Mouse (Mus musculus) kidney, embryonic 15.5 days (tissue): Measurements from ENCODE around the gene Ptger3. TPM values are rescaled to one million over a fixed set of nuclear protein-coding genes. Genes with fewer than 3 reads are reported as not detected.

Experiments
- ATAC-seq: fragments of 200-750 bp; cut with Nextera tagmentation; replicated peaks from 2 replicates; pipeline ENCODE4 v1.8.0; 2017; ENCODE audit warnings: moderate TSS enrichment; ENCODE audit not compliant: low FRiP score
- H3K27ac ChIP-seq: fragments of 300-500 bp; sonication (generic); 2 replicates; pipeline ENCODE4 v1.5.1; 2015; ENCODE audit warnings: mild to moderate bottlenecking, inconsistent platforms
- H3K27me3 ChIP-seq: fragments of 300-500 bp; sonication (generic); 2 replicates; pipeline ENCODE4 v1.6.1; 2015; ENCODE audit warnings: inconsistent platforms
- H3K36me3 ChIP-seq: fragments of 300-500 bp; sonication (generic); 2 replicates; pipeline ENCODE4 v1.6.1; 2015; ENCODE audit warnings: inconsistent platforms
- H3K4me1 ChIP-seq: fragments of 300-500 bp; sonication (generic); 2 replicates; pipeline ENCODE4 v1.6.1; 2015; ENCODE audit warnings: inconsistent platforms
- H3K4me2 ChIP-seq: fragments of 300-500 bp; sonication (generic); 2 replicates; pipeline ENCODE4 v1.6.1; 2015; ENCODE audit warnings: moderate library complexity, mild to moderate bottlenecking, inconsistent platforms
- H3K4me3 ChIP-seq: fragments of 300-500 bp; sonication (generic); replicated peaks from 2 replicates; pipeline ENCODE4 v1.5.1; 2015; ENCODE audit warnings: mild to moderate bottlenecking, inconsistent platforms
- H3K9ac ChIP-seq: fragments of 300-500 bp; sonication (generic); 2 replicates; pipeline ENCODE4 v1.6.1; 2015; ENCODE audit warnings: mild to moderate bottlenecking, inconsistent platforms
- H3K9me3 ChIP-seq: fragments of 300-500 bp; sonication (generic); replicated peaks from 2 replicates; pipeline ENCODE4 v1.6.1; 2016; ENCODE audit warnings: inconsistent platforms
- WGBS: fragments of 180-500 bp; shearing (Covaris S2); methylation state at CpG from one replicate; pipeline ENCODE4 v1.1.7; 2015; ENCODE audit warnings: mixed read lengths; 5-methylcytosine and 5-hydroxymethylcytosine counted together
- polyA plus RNA-seq: library from polyadenylated mRNA; unstranded; fragments of >200 nt; fragmentation: Nextera tagmentation; extraction: Ambion mirVana; gene quantifications from 2 replicates; pipeline ENCODE4 v1.2.1, GENCODE M21; 2015

Ptger3 gene
- polyA plus RNA-seq, 1 experiment from 2014 or later: 7.2 TPM

- Histone ChIP-seq H3K36me3 (no peaks in the 10 kb centered on the region), H3K27me3 (no peaks in the 10 kb centered on the region), H3K9ac (no peak overlapping the region), H3K4me1 (no peaks in the 10 kb centered on the region), H3K4me2 (no peak overlapping the region), H3K4me3 (no peak overlapping the region), H3K27ac (no peak overlapping the region), H3K9me3 (no peaks in the 10 kb centered on the region)
- 78% methylated on average over 6 of the region's 6 CpGs for WGBS
- ATAC-seq: no peak
Observed at GRCm38 (mm10) chr3:157604684-157605410, 38.2 kb downstream of the Ptger3 start.

GRCm38 (mm10) chr3:157605411-157605740, 38.7 kb downstream of the Ptger3 start:
- ATAC-seq: no peak
- H3K36me3 ChIP-seq: no peaks in the 10 kb centered on the region
- H3K9me3 ChIP-seq: no peaks in the 10 kb centered on the region
- no peak overlapping the region for H3K9ac ChIP-seq
- no peak overlapping the region for H3K4me3 ChIP-seq
- no peaks in the 10 kb centered on the region for H3K4me1 ChIP-seq
- H3K27ac ChIP-seq: no peak overlapping the region
- H3K4me2 ChIP-seq: no peak overlapping the region
- no peaks in the 10 kb centered on the region for H3K27me3 ChIP-seq

GRCm38 (mm10) chr3:157613542-157613941, 46.9 kb downstream of the Ptger3 start:
- no peak overlapping the region for H3K4me3 ChIP-seq
- H3K27me3 ChIP-seq: no peaks in the 10 kb centered on the region
- no peaks in the 10 kb centered on the region for H3K9me3 ChIP-seq
- H3K4me2 ChIP-seq: no peak overlapping the region
- 48% methylated on average over 1 of the region's 1 CpGs for WGBS
- no peak overlapping the region for H3K9ac ChIP-seq
- no peaks in the 10 kb centered on the region for H3K36me3 ChIP-seq
- H3K4me1 ChIP-seq: no peaks in the 10 kb centered on the region
- no peak overlapping the region for H3K27ac ChIP-seq
- ATAC-seq: no peak

GRCm38 (mm10) chr3:157616949-157617348, 50.3 kb downstream of the Ptger3 start:
- Histone ChIP-seq H3K4me1 (no peaks in the 10 kb centered on the region), H3K4me2 (no peak overlapping the region), H3K27me3 (no peaks in the 10 kb centered on the region), H3K36me3 (no peaks in the 10 kb centered on the region), H3K9me3 (no peaks in the 10 kb centered on the region), H3K9ac (no peak overlapping the region), H3K27ac (no peak overlapping the region), H3K4me3 (no peak overlapping the region)
- ATAC-seq: no peak

- WGBS: 65% methylated on average over 3 of the region's 3 CpGs
- H3K27me3 ChIP-seq: no peaks in the 10 kb centered on the region
- ATAC-seq: no peak
- H3K9ac ChIP-seq: no peak overlapping the region
- no peak overlapping the region for H3K27ac ChIP-seq
- H3K4me2 ChIP-seq: no peak overlapping the region
- H3K4me1 ChIP-seq: no peaks in the 10 kb centered on the region
- no peak overlapping the region for H3K4me3 ChIP-seq
- H3K9me3 ChIP-seq: no peaks in the 10 kb centered on the region
- no peaks in the 10 kb centered on the region for H3K36me3 ChIP-seq
Observed at GRCm38 (mm10) chr3:157627407-157627806, 60.7 kb downstream of the Ptger3 start.

- H3K9ac ChIP-seq: no peak overlapping the region
- H3K4me1 ChIP-seq: no peaks in the 10 kb centered on the region
- H3K9me3 ChIP-seq: no peaks in the 10 kb centered on the region
- 50% methylated on average over 5 of the region's 5 CpGs for WGBS
- ATAC-seq: no peak
- H3K4me2 ChIP-seq: no peak overlapping the region
- H3K27me3 ChIP-seq: no peaks in the 10 kb centered on the region
- H3K4me3 ChIP-seq: no peak overlapping the region
- no peaks in the 10 kb centered on the region for H3K36me3 ChIP-seq
- no peak overlapping the region for H3K27ac ChIP-seq
Observed at GRCm38 (mm10) chr3:157630671-157631070, 64.0 kb downstream of the Ptger3 start.

- H3K27me3 ChIP-seq: no peaks in the 10 kb centered on the region
- no peaks in the 10 kb centered on the region for H3K36me3 ChIP-seq
- 50% methylated on average over 2 of the region's 2 CpGs for WGBS
- no peak overlapping the region for H3K9ac ChIP-seq
- H3K4me2 ChIP-seq: no peak overlapping the region
- H3K4me3 ChIP-seq: no peak overlapping the region
- no peak overlapping the region for H3K27ac ChIP-seq
- no peak for ATAC-seq
- H3K9me3 ChIP-seq: no peaks in the 10 kb centered on the region
- H3K4me1 ChIP-seq: no peaks in the 10 kb centered on the region
Observed at GRCm38 (mm10) chr3:157631383-157631782, 64.7 kb downstream of the Ptger3 start.

GRCm38 (mm10) chr3:157634431-157634830, 67.7 kb downstream of the Ptger3 start:
- Histone ChIP-seq H3K9me3 (no peaks in the 10 kb centered on the region), H3K36me3 (no peaks in the 10 kb centered on the region), H3K4me2 (no peak overlapping the region), H3K4me3 (no peak overlapping the region), H3K4me1 (no peaks in the 10 kb centered on the region), H3K9ac (no peak overlapping the region), H3K27ac (no peak overlapping the region), H3K27me3 (no peaks in the 10 kb centered on the region)
- WGBS: 74% methylated on average over 3 of the region's 3 CpGs
- no peak for ATAC-seq

GRCm38 (mm10) chr3:157635713-157636112, 69.0 kb downstream of the Ptger3 start:
- Histone ChIP-seq H3K27ac (no peak overlapping the region), H3K4me2 (no peak overlapping the region), H3K27me3 (no peaks in the 10 kb centered on the region), H3K36me3 (no peaks in the 10 kb centered on the region), H3K4me3 (no peak overlapping the region), H3K4me1 (no peaks in the 10 kb centered on the region), H3K9ac (no peak overlapping the region), H3K9me3 (no peaks in the 10 kb centered on the region)
- WGBS: 87% methylated on average over 4 of the region's 4 CpGs
- ATAC-seq: no peak

- H3K9ac ChIP-seq: no peak overlapping the region
- H3K4me2 ChIP-seq: no peak overlapping the region
- ATAC-seq: no peak
- H3K27ac ChIP-seq: no peak overlapping the region
- no peak overlapping the region for H3K4me3 ChIP-seq
- H3K27me3 ChIP-seq: no peaks in the 10 kb centered on the region
- H3K4me1 ChIP-seq: no peaks in the 10 kb centered on the region
- no peaks in the 10 kb centered on the region for H3K9me3 ChIP-seq
- H3K36me3 ChIP-seq: no peaks in the 10 kb centered on the region
Observed at GRCm38 (mm10) chr3:157636887-157637286, 70.2 kb downstream of the Ptger3 start.

GRCm38 (mm10) chr3:157637341-157637740, 70.6 kb downstream of the Ptger3 start:
- Histone ChIP-seq H3K4me2 (no peak overlapping the region), H3K27me3 (no peaks in the 10 kb centered on the region), H3K9ac (no peak overlapping the region), H3K4me3 (no peak overlapping the region), H3K4me1 (no peaks in the 10 kb centered on the region), H3K9me3 (no peaks in the 10 kb centered on the region), H3K27ac (no peak overlapping the region), H3K36me3 (no peaks in the 10 kb centered on the region)
- 70% methylated on average over 2 of the region's 2 CpGs for WGBS
- ATAC-seq: no peak

- Histone ChIP-seq H3K4me1 (no peaks in the 10 kb centered on the region), H3K4me3 (no peak overlapping the region), H3K36me3 (no peaks in the 10 kb centered on the region), H3K27me3 (no peaks in the 10 kb centered on the region), H3K9ac (no peak overlapping the region), H3K4me2 (no peak overlapping the region), H3K27ac (no peak overlapping the region), H3K9me3 (no peaks in the 10 kb centered on the region)
- no peak for ATAC-seq
- WGBS: 71% methylated on average over 4 of the region's 4 CpGs
Observed at GRCm38 (mm10) chr3:157641634-157642033, 74.9 kb downstream of the Ptger3 start.

- Histone ChIP-seq H3K4me1 (peaks cover 8% of the 10 kb centered on the region; the same call in 1 of the 2 replicates), H3K4me3 (no peak overlapping the region), H3K36me3 (no peaks in the 10 kb centered on the region), H3K9ac (no peak overlapping the region), H3K9me3 (no peaks in the 10 kb centered on the region), H3K27ac (no peak overlapping the region), H3K27me3 (no peaks in the 10 kb centered on the region), H3K4me2 (no peak overlapping the region)
- 88% methylated on average over 7 of the region's 7 CpGs for WGBS
- no peak for ATAC-seq
Observed at GRCm38 (mm10) chr3:157661622-157662021, 94.9 kb downstream of the Ptger3 start.
